Mouse (Mus musculus): ENCODE results near the gene Gm20388.

DNA sequence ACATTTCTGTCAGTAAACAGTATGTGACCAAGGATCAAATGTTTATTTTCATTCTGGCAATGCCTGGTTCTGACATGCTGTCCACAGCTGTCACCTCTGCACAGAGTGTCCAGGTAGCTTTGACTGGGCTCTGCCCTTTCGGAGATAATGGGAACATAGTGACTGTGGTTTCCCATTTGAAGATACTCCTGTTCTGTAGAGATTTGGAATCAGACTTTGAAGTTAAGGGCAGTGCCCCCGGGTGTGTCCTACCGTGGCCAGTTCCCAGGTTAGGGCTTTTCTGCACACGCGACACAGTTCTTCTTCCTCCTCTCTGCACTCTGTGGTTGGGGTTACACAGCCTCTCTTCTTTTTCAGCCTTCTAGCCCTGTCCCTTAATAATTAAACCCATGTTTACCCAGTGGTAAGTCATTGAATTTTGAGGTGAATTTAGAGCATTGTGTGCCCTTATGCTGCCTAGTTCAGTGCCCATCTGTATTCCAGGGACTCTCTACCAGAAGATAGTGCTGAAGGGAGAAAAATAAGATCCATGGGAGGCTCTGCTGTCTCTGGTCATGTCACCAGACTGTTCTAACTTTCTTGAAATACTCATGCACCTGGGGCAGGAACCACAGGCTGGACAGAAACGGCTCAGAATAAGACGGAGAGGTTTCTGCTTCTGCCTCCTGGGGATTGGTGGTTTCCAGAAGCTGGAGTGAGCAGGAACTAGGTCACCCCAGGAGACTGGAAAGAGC lies 4368.5 kb downstream of the Gm20388 start:
- TF ChIP-seq POLR2A (IDR thresholded peaks at IDR 0.05; ENCODE audit: low read depth, low read length) (no peak), CTCF (conservative IDR thresholded peaks at IDR 0.05; ENCODE audit: insufficient read depth, insufficient read length, low read depth, low read length) (no peak)

Measured in kidney, adult 2 months (tissue).